Mouse (Mus musculus) heart, postnatal 0 days (tissue): ENCODE measurements around the gene Rab23.

ENCODE experiments used
- CTCF ChIP-seq: IDR thresholded peaks from 2 replicates; pipeline ENCODE4 v1.5.1; 2016; ENCODE audit warnings: antibody characterized with exemption, control low read depth, low read depth
- EP300 ChIP-seq: IDR thresholded peaks from 2 replicates; pipeline ENCODE4 v1.6.1; 2016; ENCODE audit warnings: antibody characterized with exemption, low read depth

DNA sequence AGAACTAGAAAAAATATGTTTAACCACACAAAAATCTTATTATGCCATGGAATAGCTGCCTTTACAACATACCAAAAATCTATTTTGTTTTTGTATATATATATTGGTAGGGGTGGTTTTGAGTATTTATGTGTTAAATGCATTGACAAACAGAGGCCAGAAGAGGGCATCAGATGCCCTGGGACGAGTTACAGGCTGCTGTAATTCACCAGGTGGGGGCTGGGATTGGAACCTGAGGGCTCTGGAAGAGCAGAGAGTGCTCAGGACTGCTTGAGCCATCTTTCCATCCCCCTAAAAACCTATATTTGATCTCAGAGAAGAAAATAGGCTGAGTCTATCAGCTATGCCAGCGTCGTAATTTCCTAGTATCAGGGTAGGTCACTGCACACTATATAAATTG is 47.2 kb upstream of the Rab23 start:
- TF ChIP-seq CTCF (peak; percentile 52), EP300 (no peak)
